Mouse (Mus musculus) yolk sac, embryonic 10.5 days (tissue): ENCODE data around the gene Muc3a.

Source experiments
- DNase-seq: peaks from one replicate; pipeline ENCODE4 v3.0.0-alpha.2; 2017; ENCODE audit warnings: low spot score

Gene Muc3a

DNA sequence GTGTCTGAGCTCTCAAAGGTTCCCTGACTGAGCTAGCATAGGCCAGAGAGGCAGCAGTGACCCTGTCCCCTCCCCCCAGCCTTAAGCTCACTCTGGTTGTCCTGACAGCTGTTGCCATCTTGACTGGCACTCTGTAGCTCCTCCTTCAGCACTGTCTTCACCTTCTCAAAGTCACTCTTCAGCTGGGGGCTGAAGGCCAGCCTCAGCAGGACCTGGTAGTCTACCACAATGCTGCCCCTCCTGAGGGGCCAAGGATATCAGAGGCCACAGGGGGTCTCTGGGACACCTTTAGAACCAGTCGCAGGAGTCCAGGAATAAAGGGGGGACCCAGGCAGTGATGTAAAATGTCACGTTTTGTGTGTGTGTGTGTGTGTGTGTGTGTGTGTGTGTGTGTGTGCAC, at the start of gene Muc3a:
Muc3a (minus strand) TSS at position 101 of the 400 bp plus-strand sequence.
- DNase-seq = no peak

GRCm38 (mm10) chr5:137211114-137211829, 917 bp downstream of the Muc3a start:
- peak; percentile 11 for DNase-seq

- DNase-seq = no peak
Observed at GRCm38 (mm10) chr5:137210689-137211088, 1.5 kb downstream of the Muc3a start.

DNA sequence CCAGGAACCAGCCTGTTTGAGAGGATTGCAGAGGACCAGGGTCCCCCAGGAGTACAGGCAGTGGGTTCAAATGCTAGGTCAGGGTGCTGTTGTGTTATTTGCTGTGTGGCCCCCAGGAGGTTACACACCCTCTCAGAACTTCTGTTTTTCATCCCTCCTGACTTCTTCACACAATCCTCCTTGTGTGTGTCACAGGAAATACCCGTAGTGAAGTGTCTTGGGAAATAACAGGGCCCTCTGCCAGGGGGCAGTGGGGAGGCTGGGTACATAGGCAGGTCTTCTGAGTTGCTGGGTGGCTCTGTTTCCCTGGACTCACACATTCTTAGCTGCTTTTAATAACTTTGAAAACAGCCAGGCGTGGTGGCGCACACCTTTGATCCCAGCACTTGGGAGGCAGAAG, 6.9 kb downstream of the Muc3a start:
- DNase-seq = no peak

DNA sequence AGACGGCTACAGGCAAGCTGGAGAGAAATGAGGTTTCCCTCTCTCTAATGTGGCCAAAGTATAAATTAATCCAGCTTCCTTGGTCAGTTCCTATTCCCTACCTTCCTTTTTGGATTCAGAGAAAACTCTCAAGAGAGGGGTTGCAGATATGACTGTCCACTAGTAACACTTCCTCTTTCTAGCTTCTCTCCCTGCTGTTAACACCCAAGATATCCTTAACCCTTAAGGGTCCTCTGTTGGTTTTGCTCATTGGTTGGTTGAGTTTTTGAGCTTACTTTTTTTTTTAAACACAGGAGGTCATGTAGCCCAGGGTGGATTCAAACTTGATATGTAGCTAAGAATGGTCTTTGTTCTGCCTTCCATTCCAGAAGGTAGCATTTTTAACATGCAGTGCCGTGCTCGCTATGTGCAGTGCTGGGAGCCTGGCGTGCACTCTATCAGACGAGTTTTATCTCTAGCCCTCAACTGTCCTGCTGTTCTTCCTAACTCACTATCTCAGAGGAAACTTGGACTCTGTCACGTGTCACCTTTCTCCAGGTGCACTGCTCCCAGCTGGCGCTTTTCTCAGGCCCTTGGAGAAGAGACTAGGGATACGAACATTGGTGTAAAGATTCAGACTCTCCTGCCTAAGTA, 17.6 kb downstream of the Muc3a start:
- peak; percentile 48 for DNase-seq

GRCm38 (mm10) chr5:137193279-137193952, 18.8 kb downstream of the Muc3a start:
- no peak for DNase-seq

DNA sequence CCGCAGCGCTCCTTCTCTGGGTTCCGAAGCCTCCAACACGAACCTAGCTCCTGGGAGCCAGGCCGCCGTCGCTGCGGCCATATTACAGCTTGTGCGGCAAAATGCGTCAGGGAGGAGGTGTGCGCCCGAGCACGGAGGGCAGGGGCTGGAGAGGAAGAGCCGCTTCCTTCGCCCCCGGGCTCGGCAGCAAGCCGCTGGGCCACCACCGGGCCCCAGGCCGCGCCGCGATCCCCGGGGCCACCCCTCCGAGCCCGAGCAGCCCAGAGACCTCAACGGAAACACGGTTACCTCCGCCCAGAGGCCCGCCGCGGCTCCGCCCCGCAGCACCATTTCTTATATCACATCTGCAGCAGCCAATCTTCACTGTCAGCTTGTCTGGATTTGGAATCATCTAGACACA, 22.9 kb downstream of the Muc3a start:
- DNase-seq = peak; percentile 30

- DNase-seq = no peak
Observed at GRCm38 (mm10) chr5:137185362-137185761, 26.8 kb downstream of the Muc3a start.

DNA sequence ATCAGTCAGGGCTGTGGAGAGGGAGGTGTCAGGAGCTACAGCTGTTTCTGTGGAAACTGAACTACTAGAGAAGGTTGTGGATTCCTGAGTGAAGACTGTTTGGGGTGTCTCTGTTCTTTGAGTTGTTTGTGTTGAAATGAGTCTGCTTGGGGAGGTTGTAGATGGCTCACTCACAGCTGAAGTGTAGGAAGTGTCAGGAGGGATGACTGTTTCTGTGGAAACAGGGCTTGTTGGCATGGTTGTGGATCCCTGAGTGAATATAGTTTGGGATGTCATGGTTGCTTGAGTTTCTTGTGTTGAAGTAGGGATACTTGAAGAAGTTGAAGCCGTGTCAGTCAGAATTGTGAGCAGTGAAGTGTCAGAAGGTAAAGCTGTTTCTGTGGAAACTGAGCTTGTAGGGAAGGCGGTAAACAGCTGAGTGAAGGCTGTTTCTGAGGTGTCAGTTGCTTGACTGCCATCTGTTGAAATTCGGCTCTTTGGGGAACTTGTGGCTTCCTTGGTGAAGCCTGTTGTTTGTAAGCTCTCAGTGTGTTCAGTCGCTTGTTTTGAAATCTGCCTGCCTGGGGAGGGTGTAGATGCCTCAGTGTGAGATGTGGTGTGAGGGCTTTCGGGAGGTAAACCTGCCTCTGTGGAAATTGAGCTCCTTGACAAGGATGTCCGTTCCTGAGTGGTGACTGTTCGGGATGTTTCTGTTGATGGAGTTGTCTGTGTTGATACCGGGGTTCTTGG, 32.4 kb downstream of the Muc3a start:
- no peak for DNase-seq

GRCm38 (mm10) chr5:137173967-137174366, 38.2 kb downstream of the Muc3a start:
- DNase-seq = no peak

DNA sequence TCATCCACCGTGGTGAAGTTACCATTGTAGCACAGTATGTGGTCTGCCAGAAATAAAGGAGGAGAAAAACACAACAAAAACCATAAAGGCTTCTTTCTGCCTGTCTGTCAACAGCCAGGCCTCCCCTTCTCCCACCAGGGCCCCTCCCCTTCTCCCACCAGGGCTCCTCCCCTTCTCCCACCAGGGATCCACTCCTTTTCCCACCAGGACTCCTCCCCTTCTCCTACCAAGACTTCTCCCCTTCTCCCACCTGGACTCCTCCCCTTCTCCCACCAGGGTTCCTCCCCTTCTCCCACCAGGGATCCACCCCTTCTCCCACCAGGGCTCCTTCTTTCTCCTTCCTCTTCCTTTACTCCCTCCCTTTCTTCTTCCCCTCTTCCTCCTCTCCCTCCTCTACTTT, 39.6 kb downstream of the Muc3a start:
- DNase-seq = no peak

DNA sequence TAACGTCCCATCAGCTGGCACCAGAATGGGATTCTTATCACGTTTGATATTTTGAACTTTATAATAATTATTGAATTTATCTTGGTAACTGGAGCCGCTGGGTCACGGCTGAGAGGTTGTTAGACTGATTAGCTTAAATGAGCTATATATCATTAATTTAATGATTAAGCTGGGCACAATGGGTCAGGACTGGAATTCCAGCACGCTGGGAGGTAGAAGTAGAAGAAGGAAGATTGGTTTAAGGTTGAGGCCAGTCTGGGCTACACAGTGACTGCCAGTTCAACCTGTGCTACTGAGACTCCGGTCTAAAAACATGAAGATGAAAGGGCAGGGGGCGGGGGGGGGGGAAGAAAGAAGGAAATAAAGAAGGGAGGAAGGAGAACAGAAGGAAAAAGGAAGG, 40.7 kb downstream of the Muc3a start:
- no peak for DNase-seq

- no peak for DNase-seq
Observed at GRCm38 (mm10) chr5:137170836-137171380, 41.3 kb downstream of the Muc3a start.

DNA sequence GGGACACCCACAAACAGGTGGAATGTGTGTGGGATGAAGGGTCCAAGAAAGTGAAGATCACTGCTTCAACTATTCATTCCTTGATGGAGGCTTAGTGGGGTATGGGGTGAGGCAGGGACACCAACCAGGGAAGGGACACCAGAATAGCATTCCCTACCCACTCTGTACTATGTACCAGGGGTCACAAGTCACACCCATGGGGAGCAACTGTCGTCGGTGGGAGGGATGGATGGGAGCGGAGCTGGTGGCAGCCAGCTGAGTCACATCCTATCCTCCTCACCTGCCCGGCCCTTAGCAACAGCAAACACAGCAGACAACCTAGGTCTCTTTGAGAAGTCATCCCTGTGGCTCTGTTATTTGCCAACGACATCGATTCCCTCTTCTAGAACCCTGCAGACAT, 44.6 kb downstream of the Muc3a start:
- no peak for DNase-seq

DNA sequence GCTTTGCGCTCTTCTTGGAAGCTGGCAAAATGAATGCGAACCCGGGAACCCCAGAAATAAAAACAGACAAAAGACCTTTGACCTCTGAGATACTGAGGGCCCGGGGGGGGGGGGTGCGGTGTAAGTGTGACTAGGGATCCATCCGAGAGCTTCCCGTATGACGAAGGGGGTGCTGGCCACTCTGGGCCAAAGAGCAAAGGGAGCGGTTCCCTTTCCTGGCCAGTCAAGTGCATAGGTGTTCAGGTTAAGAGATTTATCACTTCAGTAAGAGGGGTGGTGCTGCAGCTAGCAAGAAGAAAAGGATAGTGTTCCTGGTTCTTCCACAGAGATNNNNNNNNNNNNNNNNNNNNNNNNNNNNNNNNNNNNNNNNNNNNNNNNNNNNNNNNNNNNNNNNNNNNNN, 46.2 kb downstream of the Muc3a start:
- DNase-seq = no peak

DNA sequence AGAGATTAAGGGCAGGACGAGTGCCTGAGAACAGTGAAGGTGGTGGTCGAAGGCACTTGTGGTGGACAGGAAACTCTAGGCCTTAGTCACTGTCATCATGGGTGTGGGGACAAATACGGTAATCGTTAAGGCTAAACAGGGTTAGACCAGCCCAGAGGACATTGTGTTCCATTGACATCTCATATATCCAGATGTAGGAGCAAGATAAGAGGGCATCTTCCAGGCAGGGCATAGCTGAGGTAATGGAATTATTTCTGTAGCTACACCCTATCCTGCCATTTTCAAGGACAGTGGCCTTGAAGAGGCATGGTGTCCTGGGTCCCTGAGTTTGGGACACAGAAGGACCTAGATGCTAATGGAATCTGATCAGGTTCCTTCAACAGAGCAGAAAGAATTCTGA, 50.3 kb downstream of the Muc3a start:
- DNase-seq = no peak

GRCm38 (mm10) chr5:137159461-137159860, 52.7 kb downstream of the Muc3a start:
- DNase-seq = no peak
